Mouse (Mus musculus) MEL (cell line): ENCODE data around the gene Eif2b3. TPM values are rescaled to one million over a fixed set of nuclear protein-coding genes. Genes with fewer than 3 reads are reported as not detected.

Experiments used
- BHLHE40 ChIP-seq: IDR thresholded peaks from 2 replicates; pipeline ENCODE4 v1.6.1; 2012; ENCODE audit warnings: low read depth, mild to moderate bottlenecking, inconsistent platforms, low read length, improper control_type of control experiment, borderline replicate concordance
- CHD2 ChIP-seq: IDR thresholded peaks from 2 replicates; pipeline ENCODE4 v1.6.1; 2011; ENCODE audit warnings: low read length, improper control_type of control experiment
- ETS1 ChIP-seq: IDR thresholded peaks from 2 replicates; pipeline ENCODE4 v1.6.1; 2012; ENCODE audit warnings: low read depth, mild to moderate bottlenecking, inconsistent platforms, low read length, improper control_type of control experiment, moderate library complexity
- GABPA ChIP-seq: IDR thresholded peaks from 2 replicates; pipeline ENCODE4 v1.6.1; 2012; ENCODE audit warnings: low read depth, mild to moderate bottlenecking, inconsistent platforms, low read length, improper control_type of control experiment, moderate library complexity
- JUND ChIP-seq: IDR thresholded peaks from 2 replicates; pipeline ENCODE4 v1.6.1; 2011; ENCODE audit warnings: low read depth, mild to moderate bottlenecking, improper control_type of control experiment, low read length
- KAT2A ChIP-seq: conservative IDR thresholded peaks from 2 replicates; pipeline ENCODE4 v1.6.1; 2012; ENCODE audit warnings: low read depth, low read length, improper control_type of control experiment, inconsistent platforms
- MAFK ChIP-seq: IDR thresholded peaks from 2 replicates; pipeline ENCODE4 v1.6.1; 2011; ENCODE audit warnings: low read depth, mild to moderate bottlenecking, low read length, improper control_type of control experiment, borderline replicate concordance
- MXI1 ChIP-seq: IDR thresholded peaks from 2 replicates; pipeline ENCODE4 v1.6.1; 2011; ENCODE audit warnings: mild to moderate bottlenecking, low read depth, low read length, improper control_type of control experiment
- MYB ChIP-seq: IDR thresholded peaks from 2 replicates; pipeline ENCODE4 v1.6.1; 2011; ENCODE audit warnings: mild to moderate bottlenecking, low read depth, low read length, improper control_type of control experiment
- MYC ChIP-seq: IDR thresholded peaks from 2 replicates; pipeline ENCODE4 v1.6.1; 2011; ENCODE audit warnings: low read depth, mild to moderate bottlenecking, low read length, improper control_type of control experiment, moderate library complexity
- NRF1 ChIP-seq: IDR thresholded peaks from 2 replicates; pipeline ENCODE4 v1.6.1; 2014; ENCODE audit warnings: low read depth, mild to moderate bottlenecking, inconsistent platforms, low read length, improper control_type of control experiment, moderate library complexity; ENCODE audit not compliant: poor library complexity, insufficient read depth, severe bottlenecking
- POLR2AphosphoS2 ChIP-seq: IDR thresholded peaks from 2 replicates; pipeline ENCODE4 v1.6.1; 2011; ENCODE audit warnings: low read length, improper control_type of control experiment
- RAD21 ChIP-seq: IDR thresholded peaks from 2 replicates; pipeline ENCODE4 v1.6.1; 2011; ENCODE audit warnings: mild to moderate bottlenecking, low read depth, low read length, improper control_type of control experiment
- RCOR1 ChIP-seq: IDR thresholded peaks from 2 replicates; pipeline ENCODE4 v1.6.1; 2012; ENCODE audit warnings: low read depth, mild to moderate bottlenecking, inconsistent platforms, low read length, improper control_type of control experiment
- SMC3 ChIP-seq: IDR thresholded peaks from 2 replicates; pipeline ENCODE4 v1.6.1; 2011; ENCODE audit warnings: low read depth, low read length, improper control_type of control experiment
- TAL1 ChIP-seq: IDR thresholded peaks from 2 replicates; pipeline ENCODE4 v1.6.1; 2012; ENCODE audit warnings: mild to moderate bottlenecking, inconsistent platforms, low read length, moderate library complexity, mixed read lengths
- TCF12 ChIP-seq: IDR thresholded peaks from 2 replicates; pipeline ENCODE4 v1.6.1; 2014; ENCODE audit warnings: low read depth, mild to moderate bottlenecking, inconsistent platforms, low read length, improper control_type of control experiment, moderate library complexity
- UBTF ChIP-seq: IDR thresholded peaks from 2 replicates; pipeline ENCODE4 v1.6.1; 2012; ENCODE audit warnings: low read depth, mild to moderate bottlenecking, inconsistent platforms, low read length, improper control_type of control experiment, moderate library complexity, borderline replicate concordance; ENCODE audit not compliant: insufficient read depth
- USF1 ChIP-seq: IDR thresholded peaks from 2 replicates; pipeline ENCODE4 v1.6.1; 2014; ENCODE audit warnings: low read depth, mild to moderate bottlenecking, inconsistent platforms, low read length, improper control_type of control experiment, moderate library complexity
- USF2 ChIP-seq, 2 experiments: IDR thresholded peaks; 2 replicates each; pipeline ENCODE4 v1.6.1; 2011 to 2012; ENCODE audit warnings: improper control_type of control experiment in 2 of 2, low read length in 2 of 2, borderline replicate concordance in 1 of 2, inconsistent platforms in 1 of 2, low read depth in 1 of 2, mild to moderate bottlenecking in 1 of 2; ENCODE audit not compliant: insufficient read depth in 1 of 2
- ZC3H11A ChIP-seq: IDR thresholded peaks from 2 replicates; pipeline ENCODE4 v1.6.1; 2012; ENCODE audit warnings: low read depth, mild to moderate bottlenecking, inconsistent platforms, low read length, improper control_type of control experiment
- ZKSCAN1 ChIP-seq: IDR thresholded peaks from 2 replicates; pipeline ENCODE4 v1.6.1; 2012; ENCODE audit warnings: low read depth, mild to moderate bottlenecking, inconsistent platforms, low read length, improper control_type of control experiment, moderate library complexity
- ZNF384 ChIP-seq: IDR thresholded peaks from 2 replicates; pipeline ENCODE4 v1.6.1; 2012; ENCODE audit warnings: low read depth, mild to moderate bottlenecking, inconsistent platforms, low read length, improper control_type of control experiment
- polyA plus RNA-seq, 2 experiments: library from polyadenylated mRNA; stranded (reverse) in 1 of 2; unstranded in 1 of 2; fragments of >175 nt in 1 of 2; fragments of >200 nt in 1 of 2; gene quantifications; 2 replicates each; pipeline versions ENCODE4 v1.2.1 to v1.2.4; 2012; ENCODE audit warnings: low replicate concordance in 2 of 2, low read depth in 1 of 2; ENCODE audit not compliant: insufficient read length in 2 of 2, insufficient read depth in 1 of 2, missing spikeins in 1 of 2
- total RNA-seq: library from RNA; depleted of rRNA; stranded (reverse); fragments of 300-350 nt; gene quantifications from 2 replicates; pipeline ENCODE4 v1.2.3, GENCODE M21; 2012; rRNA removed

Eif2b3 gene
- total and polyA plus RNA-seq, 3 experiments: 77.5 to 79.3 TPM; not detected in 1

- no peak for TF ChIP-seq CHD2
- TF ChIP-seq NRF1: 0 out of 2 replicates have a peak, but pooled peaks have one; percentile 6
- peak; percentile 84; the same call in 1 of the 2 replicates for TF ChIP-seq MAFK
- peak; percentile 58; the same call in 1 of the 2 replicates for TF ChIP-seq JUND
- no peak for TF ChIP-seq RCOR1
- TF ChIP-seq SMC3: no peak
- peak; percentile 89 for TF ChIP-seq GABPA
- peak; percentile 67; the same call in 1 of the 2 replicates for TF ChIP-seq MXI1
- no peak for TF ChIP-seq MYC
- TF ChIP-seq USF2 (IDR thresholded peaks at IDR 0.05; ENCODE audit: borderline replicate concordance in 1 of 2, insufficient read depth in 1 of 2, low read depth in 1 of 2, low read length in 2 of 2): no peak
- no peak for TF ChIP-seq BHLHE40
- no peak for TF ChIP-seq TAL1
- peak; percentile 78; the same call in 1 of the 2 replicates for TF ChIP-seq POLR2AphosphoS2
- TF ChIP-seq RAD21: no peak
- TF ChIP-seq TCF12: peak; percentile 45; the same call in 1 of the 2 replicates
- TF ChIP-seq KAT2A: no peak
- no peak for TF ChIP-seq ZC3H11A
- TF ChIP-seq ETS1: peak; percentile 45; the same call in 1 of the 2 replicates
- TF ChIP-seq ZKSCAN1: no peak
- 0 out of 2 replicates have a peak, but pooled peaks have one; percentile 0 for TF ChIP-seq USF1
- TF ChIP-seq UBTF: no peak
- TF ChIP-seq MYB: no peak
- no peak for TF ChIP-seq ZNF384
These were observed 116.8 kb downstream of the Eif2b3 start (continued) for GRCm38 (mm10) chr4:117136034-117136433.

Other genes starting within 250 kb of the Eif2b3 start
- 46.4 and 49.3 TPM in 2 replicates for gene Toe1, start 211.8 kb upstream of the Eif2b3 start, total RNA-seq
- 10 to 100 TPM in 1 of 2 experiments, not detected in 1; 38.3 TPM for gene Toe1, start 211.8 kb upstream of the Eif2b3 start, polyA plus RNA-seq
- gene Mutyh, start 211.7 kb upstream of the Eif2b3 start, total RNA-seq: 0.75 and 0.81 TPM in 2 replicates
- gene Mutyh, start 211.7 kb upstream of the Eif2b3 start, polyA plus RNA-seq: 1 to 10 TPM in 1 of 2 experiments, not detected in 1; 2.5 TPM
- gene Hpdl, start 197.7 kb upstream of the Eif2b3 start, total RNA-seq: 0.10 TPM in 1 of 2 replicates, not detected in the other
- gene Hpdl, start 197.7 kb upstream of the Eif2b3 start, polyA plus RNA-seq: under 1 TPM in 1 of 2 experiments, not detected in 1; 0.14 TPM
- 0.03 TPM in 1 of 2 replicates, not detected in the other for gene Zswim5, start 142.0 kb upstream of the Eif2b3 start, total RNA-seq
- under 1 TPM in 1 of 2 experiments, not detected in 1; 0.03 TPM for gene Zswim5, start 142.0 kb upstream of the Eif2b3 start, polyA plus RNA-seq
- gene Urod, start 25.0 kb upstream of the Eif2b3 start, total RNA-seq: 72.0 and 108 TPM in 2 replicates
- gene Urod, start 25.0 kb upstream of the Eif2b3 start, polyA plus RNA-seq: 100 to 1,000 TPM; 132 to 645 TPM
- 9.8 TPM in 2 replicates for gene Hectd3, start 24.1 kb upstream of the Eif2b3 start, total RNA-seq
- gene Hectd3, start 24.1 kb upstream of the Eif2b3 start, polyA plus RNA-seq: 10 to 100 TPM in 1 of 2 experiments, not detected in 1; 19.1 TPM
- gene Ptch2, start 76.7 kb downstream of the Eif2b3 start, total RNA-seq: not detected in 2 replicates
- under 1 TPM in 1 of 2 experiments, not detected in 1; 0.33 TPM for gene Ptch2, start 76.7 kb downstream of the Eif2b3 start, polyA plus RNA-seq
- 12.1 and 13.6 TPM in 2 replicates for gene Btbd19, start 106.3 kb downstream of the Eif2b3 start, total RNA-seq
- gene Btbd19, start 106.3 kb downstream of the Eif2b3 start, polyA plus RNA-seq: 10 to 100 TPM in 1 of 2 experiments, not detected in 1; 22.6 TPM
- 0.31 and 0.62 TPM in 2 replicates for gene Tctex1d4, start 107.4 kb downstream of the Eif2b3 start, total RNA-seq
- gene Tctex1d4, start 107.4 kb downstream of the Eif2b3 start, polyA plus RNA-seq: 1 to 10 TPM in 1 of 2 experiments, not detected in 1; 1.3 TPM
- gene Plk3, start 114.6 kb downstream of the Eif2b3 start, total RNA-seq: 4.1 and 5.3 TPM in 2 replicates
- gene Plk3, start 114.6 kb downstream of the Eif2b3 start, polyA plus RNA-seq: 10 to 100 TPM in 1 of 2 experiments, not detected in 1; 13.8 TPM
- gene Rps8, start 136.8 kb downstream of the Eif2b3 start, total RNA-seq: 4,560 and 5,186 TPM in 2 replicates
- 1,000 to 10,000 TPM; 1,132 to 1,156 TPM for gene Rps8, start 136.8 kb downstream of the Eif2b3 start, polyA plus RNA-seq
- gene Kif2c, start 163.2 kb downstream of the Eif2b3 start, total RNA-seq: 32.6 and 36.7 TPM in 2 replicates
- gene Kif2c, start 163.2 kb downstream of the Eif2b3 start, polyA plus RNA-seq: 10 to 100 TPM in 1 of 2 experiments, not detected in 1; 45.1 TPM
- gene Tmem53, start 232.5 kb downstream of the Eif2b3 start, total RNA-seq: 0.36 and 0.65 TPM in 2 replicates
- 1 to 10 TPM in 1 of 2 experiments, not detected in 1; 1.3 TPM for gene Tmem53, start 232.5 kb downstream of the Eif2b3 start, polyA plus RNA-seq
- gene Armh1, start 232.7 kb downstream of the Eif2b3 start, total RNA-seq: not detected in 2 replicates
- not detected for gene Armh1, start 232.7 kb downstream of the Eif2b3 start, polyA plus RNA-seq